Mouse (Mus musculus) testis, adult 2 months (tissue): Measurements from ENCODE around the gene Slbp.

ENCODE experiments used
- CTCF ChIP-seq: fragments of 200-500 bp; IDR thresholded peaks from 2 replicates; pipeline ENCODE4 v1.5.1; 2012; ENCODE audit warnings: low read depth, mild to moderate bottlenecking, inconsistent platforms, low read length, moderate library complexity; ENCODE audit not compliant: control insufficient read depth, insufficient read depth, insufficient replicate concordance
- POLR2A ChIP-seq: fragments of 200-500 bp; IDR thresholded peaks from 2 replicates; pipeline ENCODE4 v1.6.1; 2012; ENCODE audit warnings: low read depth, mild to moderate bottlenecking, inconsistent platforms, low read length, moderate library complexity; ENCODE audit not compliant: control insufficient read depth

DNA sequence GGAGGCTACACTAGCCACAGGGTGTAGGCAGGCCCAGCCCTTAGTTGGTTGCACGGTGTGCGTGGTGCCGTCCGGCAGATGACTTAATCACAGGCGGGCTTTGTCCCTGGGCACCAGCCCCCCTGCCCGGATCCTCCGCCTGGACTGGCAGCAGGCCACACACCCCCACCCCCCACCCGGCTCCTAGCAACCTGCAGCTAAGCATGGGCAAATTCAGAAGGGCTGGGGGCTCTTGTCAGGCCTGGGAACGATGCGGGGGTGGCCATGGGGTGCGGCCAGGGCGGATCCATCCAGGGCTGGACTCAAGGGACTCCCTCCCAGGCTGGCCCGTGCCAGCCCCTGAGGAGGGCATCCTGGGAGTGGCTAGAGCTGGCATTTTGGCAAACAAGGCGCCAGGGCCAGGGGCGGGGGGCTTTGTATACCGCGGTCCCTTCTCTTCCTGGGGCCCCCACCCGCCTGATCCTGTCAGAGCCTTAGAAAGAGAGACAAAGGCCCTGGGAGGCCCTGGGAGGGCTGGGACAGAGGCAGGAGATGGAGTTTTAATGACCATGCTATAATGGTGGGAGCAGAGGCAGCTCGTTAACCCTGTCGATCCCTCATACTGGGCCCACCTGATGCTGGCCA is 37.0 kb upstream of the Slbp start:
- no peak for TF ChIP-seq POLR2A
- TF ChIP-seq CTCF, result no peak
